ENCODE assay signal across 8 mouse cellular contexts in genomic region chr5:35893805-35894260, GRCm38 (mm10). TPM values are rescaled to one million over a fixed set of nuclear protein-coding genes. Genes with fewer than 3 reads are reported as not detected.
DNase-seq lines count a peak whose midpoint lies in the region; ATAC-seq and TF ChIP-seq lines count a peak whose summit lies in the region.

No protein-coding gene starts in this region.

- peak; percentile 66 for DNase-seq in 3T3-L1 (ENCODE audit: low read depth, low spot score)
- DNase-seq in adrenal gland, postnatal 4 days (ENCODE audit: low spot score in 2 of 2) = peak; percentile 33 to 49
- no peak for DNase-seq in liver, embryonic 13.5 days

- H3K27me3 ChIP-seq in embryonic facial prominence, embryonic 15.5 days = 0 out of 2 replicates have a peak, but pooled peaks cover 3% of the 10 kb centered on the region
- H3K27me3 ChIP-seq in heart, embryonic 12.5 days (replicated peaks) = no peaks in the 10 kb centered on the region
- H3K27me3 ChIP-seq in kidney, embryonic 15.5 days = peaks cover 4% of the 10 kb centered on the region; the same call in 1 of the 2 replicates
- peaks cover 36% of the 10 kb centered on the region for H3K27me3 ChIP-seq in liver, embryonic 13.5 days
- H3K27me3 ChIP-seq in myocyte (ENCODE audit: control insufficient read depth, insufficient read depth, insufficient read length) = no peaks in the 10 kb centered on the region
- no peaks in the 10 kb centered on the region for H3K27me3 ChIP-seq in stomach, embryonic 15.5 days (replicated peaks)

- H3K4me2 ChIP-seq in embryonic facial prominence, embryonic 15.5 days (replicated peaks) = peak overlapping the region; percentile 87
- peak overlapping the region; percentile 92 for H3K4me2 ChIP-seq in heart, embryonic 12.5 days
- peak overlapping the region; percentile 85 for H3K4me2 ChIP-seq in kidney, embryonic 15.5 days
- peak overlapping the region; percentile 62 for H3K4me2 ChIP-seq in liver, embryonic 13.5 days
- peak overlapping the region; percentile 84 for H3K4me2 ChIP-seq in myocyte (ENCODE audit: low read depth)
- H3K4me2 ChIP-seq in stomach, embryonic 15.5 days = peak overlapping the region; percentile 84

- ATAC-seq in embryonic facial prominence, embryonic 15.5 days (ENCODE audit: insufficient number of reproducible peaks, low FRiP score, low TSS enrichment, low read depth) = peak; percentile 26; the same call in 1 of the 2 replicates
- ATAC-seq in heart, embryonic 12.5 days (ENCODE audit: insufficient number of reproducible peaks, low FRiP score) = peak; percentile 66
- peak; percentile 67 for ATAC-seq in kidney, embryonic 15.5 days (replicated peaks; ENCODE audit: low FRiP score)
- ATAC-seq in liver, embryonic 13.5 days (ENCODE audit: low read depth) = no peak
- peak; percentile 15; the same call in 1 of the 2 replicates for ATAC-seq in stomach, embryonic 15.5 days (ENCODE audit: insufficient read depth, low FRiP score, low read depth)

- H3K4me3 ChIP-seq in embryonic facial prominence, embryonic 15.5 days (replicated peaks) = peak overlapping the region; percentile 93
- peak overlapping the region; percentile 90 for H3K4me3 ChIP-seq in heart, embryonic 12.5 days
- H3K4me3 ChIP-seq in kidney, embryonic 15.5 days (replicated peaks) = peak overlapping the region; percentile 66
- H3K4me3 ChIP-seq in liver, embryonic 13.5 days (replicated peaks) = peak overlapping the region; percentile 52
- H3K4me3 ChIP-seq in myocyte = peak overlapping the region; percentile 99
- H3K4me3 ChIP-seq in stomach, embryonic 15.5 days (replicated peaks) = peak overlapping the region; percentile 90

- H3K36me3 ChIP-seq in embryonic facial prominence, embryonic 15.5 days = no peaks in the 10 kb centered on the region
- peaks cover 8% of the 10 kb centered on the region; the same call in 1 of the 2 replicates for H3K36me3 ChIP-seq in heart, embryonic 12.5 days
- H3K36me3 ChIP-seq in kidney, embryonic 15.5 days = no peaks in the 10 kb centered on the region
- H3K36me3 ChIP-seq in liver, embryonic 13.5 days = no peaks in the 10 kb centered on the region
- H3K36me3 ChIP-seq in myocyte (ENCODE audit: control insufficient read depth, insufficient read depth) = no peaks in the 10 kb centered on the region
- H3K36me3 ChIP-seq in stomach, embryonic 15.5 days = no peaks in the 10 kb centered on the region

- no peak for TF ChIP-seq POLR2A in myocyte (IDR thresholded peaks at IDR 0.05; ENCODE audit: insufficient read length, low read depth)

- peak overlapping the region; percentile 81 for H3K27ac ChIP-seq in embryonic facial prominence, embryonic 15.5 days (replicated peaks)
- H3K27ac ChIP-seq in heart, embryonic 12.5 days (ENCODE audit: poor library complexity, severe bottlenecking) = peak overlapping the region; percentile 84
- peak overlapping the region; percentile 84 for H3K27ac ChIP-seq in kidney, embryonic 15.5 days
- H3K27ac ChIP-seq in liver, embryonic 13.5 days = no peak overlapping the region
- H3K27ac ChIP-seq in stomach, embryonic 15.5 days = peak overlapping the region; percentile 79

- H3K9me3 ChIP-seq in embryonic facial prominence, embryonic 15.5 days (replicated peaks) = no peaks in the 10 kb centered on the region
- no peaks in the 10 kb centered on the region for H3K9me3 ChIP-seq in heart, embryonic 12.5 days (replicated peaks)
- H3K9me3 ChIP-seq in kidney, embryonic 15.5 days (replicated peaks) = no peaks in the 10 kb centered on the region
- H3K9me3 ChIP-seq in liver, embryonic 13.5 days (replicated peaks) = no peaks in the 10 kb centered on the region
- no peaks in the 10 kb centered on the region for H3K9me3 ChIP-seq in stomach, embryonic 15.5 days

- peak overlapping the region; percentile 87 for H3K9ac ChIP-seq in embryonic facial prominence, embryonic 15.5 days
- peak overlapping the region; percentile 98 for H3K9ac ChIP-seq in heart, embryonic 12.5 days
- peak overlapping the region; percentile 73 for H3K9ac ChIP-seq in kidney, embryonic 15.5 days
- peak overlapping the region; percentile 64 for H3K9ac ChIP-seq in liver, embryonic 13.5 days
- peak overlapping the region; percentile 86 for H3K9ac ChIP-seq in stomach, embryonic 15.5 days

- peaks cover 49% of the 10 kb centered on the region for H3K4me1 ChIP-seq in embryonic facial prominence, embryonic 15.5 days
- peaks cover 36% of the 10 kb centered on the region for H3K4me1 ChIP-seq in heart, embryonic 12.5 days (replicated peaks)
- H3K4me1 ChIP-seq in kidney, embryonic 15.5 days = peaks cover 54% of the 10 kb centered on the region
- peaks cover 13% of the 10 kb centered on the region; the same call in 1 of the 2 replicates for H3K4me1 ChIP-seq in liver, embryonic 13.5 days (replicated peaks)
- H3K4me1 ChIP-seq in stomach, embryonic 15.5 days = peaks cover 9% of the 10 kb centered on the region

- H3ac ChIP-seq in myocyte (ENCODE audit: control insufficient read depth, insufficient read length) = peak overlapping the region; percentile 86

- H3K79me2 ChIP-seq in myocyte (ENCODE audit: control insufficient read depth, insufficient read depth) = peaks cover 55% of the 10 kb centered on the region

- WGBS in embryonic facial prominence, embryonic 15.5 days = under 1% methylated on average over 21 of the region's 21 CpGs
- under 1% methylated on average over 21 of the region's 21 CpGs for WGBS in heart, embryonic 12.5 days
- under 1% methylated on average over 21 of the region's 21 CpGs for WGBS in kidney, embryonic 15.5 days
- WGBS in liver, embryonic 13.5 days (ENCODE audit: insufficient replicate concordance) = 4% methylated on average over 21 of the region's 21 CpGs
- WGBS in stomach, embryonic 15.5 days = 1% methylated on average over 21 of the region's 21 CpGs

TF ChIP-seq in myocyte, 11 proteins besides CTCF, POLR2A, EP300 and RAD21:
- peak in 1 of 3 experiments; percentile 25 for TF ChIP-seq MYOD1 (IDR thresholded peaks at IDR 0.05; ENCODE audit: control insufficient read depth in 1 of 3, insufficient read length in 2 of 3, low read depth in 2 of 3)
- TF ChIP-seq REST (IDR thresholded peaks at IDR 0.05; ENCODE audit: insufficient read depth, insufficient read length) = no peak
- no peak for TF ChIP-seq CEBPB (IDR thresholded peaks at IDR 0.05; ENCODE audit: insufficient read depth, poor library complexity, severe bottlenecking)

RNA-seq across cellular contexts. Expression of gene Afap1, which starts 0.7 kb away (rescaled TPM):
- 10 to 100 TPM; 34.4 to 44.0 TPM for total RNA-seq in adrenal gland, postnatal 4 days (2021)
- polyA plus RNA-seq in embryonic facial prominence, embryonic 15.5 days (2015; fragmentation: Nextera tagmentation; extraction: Ambion mirVana) = 24.6 and 25.6 TPM in 2 replicates
- polyA plus RNA-seq in heart, embryonic 12.5 days (2016; fragmentation: Nextera tagmentation; extraction: Ambion mirVana) = 30.5 and 33.1 TPM in 2 replicates
- polyA plus RNA-seq in kidney, embryonic 15.5 days (2015; fragmentation: Nextera tagmentation; extraction: Ambion mirVana) = 24.7 and 25.4 TPM in 2 replicates
- polyA plus RNA-seq in liver, embryonic 13.5 days (2015; fragmentation: Nextera tagmentation; extraction: Ambion mirVana) = 1.3 and 1.5 TPM in 2 replicates
- 12.4 TPM for polyA plus RNA-seq in myocyte (2012; fragmentation: generic; extraction: Trizol)
- polyA plus RNA-seq in stomach, embryonic 15.5 days (2015; fragmentation: Nextera tagmentation; extraction: Ambion mirVana) = 18.2 and 20.9 TPM in 2 replicates
